In the genomic region with DNA sequence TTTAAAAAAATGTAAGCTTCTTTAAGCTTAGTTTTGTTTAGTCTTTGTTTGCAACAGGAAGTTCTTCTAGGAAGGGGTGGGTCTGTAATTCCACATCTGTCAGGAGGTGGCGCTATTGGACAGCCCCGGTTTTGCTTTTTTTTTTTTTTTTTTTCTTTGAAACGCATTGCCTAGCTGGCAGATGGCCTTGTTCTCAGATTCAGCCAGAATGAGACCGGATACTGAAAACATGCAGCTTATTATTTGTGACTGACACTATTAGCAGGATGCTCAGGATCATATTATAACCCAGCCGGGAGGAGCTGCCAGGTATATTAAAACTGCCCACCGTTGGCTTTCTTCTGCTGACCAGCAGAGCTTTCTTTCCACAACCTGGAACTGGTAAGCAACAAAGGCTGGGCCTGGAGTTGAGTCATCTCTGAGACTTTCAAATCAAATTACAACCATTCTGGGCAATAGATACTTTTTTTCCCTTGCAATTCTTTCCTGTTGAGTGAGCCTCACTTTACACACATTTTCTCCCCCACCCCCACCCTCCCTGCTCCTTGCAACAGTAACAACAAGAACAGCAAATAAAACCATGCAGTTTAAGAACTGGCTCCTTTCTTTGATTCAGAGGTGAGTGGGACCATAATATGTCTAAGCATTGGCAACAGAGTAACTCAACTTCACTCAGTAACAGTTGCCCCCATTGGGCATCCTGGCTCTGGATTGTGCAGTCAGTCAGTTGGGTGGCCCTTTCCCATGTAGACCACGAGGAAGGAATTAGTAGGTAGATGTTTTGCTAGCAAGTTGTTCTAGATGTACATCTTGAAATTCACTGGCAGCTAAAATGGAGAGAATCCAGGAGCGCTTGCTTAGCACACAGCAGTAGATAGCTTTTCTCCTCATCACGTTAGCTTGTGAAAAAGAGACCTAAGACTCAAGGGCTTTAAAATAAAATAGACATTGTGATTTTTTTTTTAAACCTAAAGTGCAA, we compare ENCODE assay signal across 7 mouse cellular contexts.
DNase-seq lines count a peak whose midpoint lies in the region; ATAC-seq lines count a peak whose summit lies in the region.

No protein-coding gene starts in this region.

- ATAC-seq in hindbrain, embryonic 16.5 days, result peak; percentile 64
- peak; percentile 65; the same call in 1 of the 2 replicates for ATAC-seq in megakaryocyte-erythroid progenitor cell, adult 5-6 weeks (replicated peaks; ENCODE audit: low FRiP score, low TSS enrichment, poor library complexity, severe bottlenecking)

- no peaks in the 10 kb centered on the region for H3K27me3 ChIP-seq in hindbrain, embryonic 16.5 days (replicated peaks; ENCODE audit: control insufficient read depth, insufficient read depth, low read length)

- H3K4me2 ChIP-seq in hindbrain, embryonic 16.5 days (ENCODE audit: low read length), result 0 out of 2 replicates have a peak overlapping the region, but pooled peaks have one; percentile 18

- H3K9me3 ChIP-seq in hindbrain, embryonic 16.5 days (ENCODE audit: control insufficient read depth, low read length), result peaks cover 6% of the 10 kb centered on the region; the same call in 1 of the 2 replicates

- WGBS in hindbrain, embryonic 16.5 days, result 28% methylated on average over 9 of the region's 9 CpGs

- peak overlapping the region; percentile 74 for H3K27ac ChIP-seq in hindbrain, embryonic 16.5 days (ENCODE audit: low read depth, low read length)

- H3K9ac ChIP-seq in hindbrain, embryonic 16.5 days (ENCODE audit: low read depth, low read length), result no peak overlapping the region

- DNase-seq in adipocyte (ENCODE audit: low spot score), result peak; percentile 94
- peak; percentile 77 to 84 for DNase-seq in cerebellum, postnatal 36 days
- DNase-seq in gastrocnemius, adult 8-10 months (ENCODE audit: low spot score in 2 of 2), result peak; percentile 62
- DNase-seq in left cerebral cortex, adult 11 months (ENCODE audit: low spot score), result peak; percentile 54
- peak; percentile 82 for DNase-seq in right cerebral cortex, postnatal 4 days

- peaks cover 5% of the 10 kb centered on the region for H3K36me3 ChIP-seq in hindbrain, embryonic 16.5 days (ENCODE audit: control insufficient read depth, insufficient read depth, low read length)

- no peak overlapping the region for H3K4me3 ChIP-seq in hindbrain, embryonic 16.5 days (ENCODE audit: low read length)

- H3K4me1 ChIP-seq in hindbrain, embryonic 16.5 days (ENCODE audit: control insufficient read depth, insufficient read depth, low read depth, low read length), result peaks cover 11% of the 10 kb centered on the region
